Mouse (Mus musculus) CD4-positive helper T cell, adult 2 months (primary cell): ENCODE data around the gene Zfp575.
A peak's percentile ranks its signal among the peaks of the same experiment; 100 is the strongest.

Source experiments
- DNase-seq: peaks from one replicate; pipeline ENCODE4 v3.0.0-alpha.2; 2012; ENCODE audit warnings: low read depth, missing footprints, low spot score

Gene Zfp575

DNA sequence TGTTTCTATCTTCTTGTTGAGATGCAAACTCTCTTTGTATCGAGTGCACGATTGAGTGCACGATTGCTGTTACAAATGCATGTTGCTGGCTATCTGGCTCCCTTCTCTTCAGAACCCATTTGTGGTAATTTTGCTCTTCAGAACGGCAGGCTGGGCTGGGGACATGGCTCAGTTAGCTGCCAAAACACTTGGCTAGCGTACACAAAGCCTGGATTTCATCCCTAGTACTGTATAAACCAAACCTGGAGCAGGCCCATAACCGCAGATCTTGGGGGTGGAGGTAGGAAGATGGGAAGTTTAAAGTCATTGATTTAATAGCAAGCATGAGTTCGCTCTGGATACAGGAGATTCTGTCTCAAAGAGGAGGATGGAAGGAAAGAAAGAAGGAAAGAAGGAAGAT, 18.1 kb upstream of the Zfp575 start:
- DNase-seq, result no peak

DNA sequence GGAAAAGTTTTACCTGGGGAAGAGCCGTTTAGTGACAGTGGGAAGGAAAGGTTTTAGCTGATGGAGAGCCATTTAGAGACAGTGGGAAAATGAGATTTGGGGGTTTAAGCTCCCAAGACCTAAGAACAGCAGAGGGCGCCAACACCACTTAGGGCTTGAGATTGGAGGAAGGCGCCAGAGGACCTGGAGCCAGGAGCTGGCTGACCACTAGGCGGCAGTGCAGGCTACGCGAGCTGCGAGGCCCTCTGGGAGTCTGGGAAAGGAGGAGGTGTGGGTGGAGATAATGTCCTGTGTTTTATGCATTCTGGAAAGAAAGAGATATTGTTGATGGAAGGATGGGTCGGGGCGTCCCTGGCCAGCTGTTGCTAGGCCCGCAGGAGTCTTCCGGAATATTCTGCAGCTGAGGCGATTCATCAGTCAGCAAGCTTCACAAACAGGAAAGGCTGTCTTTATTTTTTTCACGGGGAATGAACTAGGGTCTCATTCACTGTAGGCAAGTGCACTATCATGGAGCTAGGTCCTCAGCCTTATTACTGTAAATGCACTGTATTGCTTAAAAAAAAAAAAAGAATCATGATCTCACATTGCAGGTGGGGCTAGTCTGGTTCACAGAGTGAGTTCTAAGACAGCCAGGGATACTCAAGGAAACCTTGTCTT, 13.6 kb upstream of the Zfp575 start:
- peak; percentile 90 for DNase-seq

DNA sequence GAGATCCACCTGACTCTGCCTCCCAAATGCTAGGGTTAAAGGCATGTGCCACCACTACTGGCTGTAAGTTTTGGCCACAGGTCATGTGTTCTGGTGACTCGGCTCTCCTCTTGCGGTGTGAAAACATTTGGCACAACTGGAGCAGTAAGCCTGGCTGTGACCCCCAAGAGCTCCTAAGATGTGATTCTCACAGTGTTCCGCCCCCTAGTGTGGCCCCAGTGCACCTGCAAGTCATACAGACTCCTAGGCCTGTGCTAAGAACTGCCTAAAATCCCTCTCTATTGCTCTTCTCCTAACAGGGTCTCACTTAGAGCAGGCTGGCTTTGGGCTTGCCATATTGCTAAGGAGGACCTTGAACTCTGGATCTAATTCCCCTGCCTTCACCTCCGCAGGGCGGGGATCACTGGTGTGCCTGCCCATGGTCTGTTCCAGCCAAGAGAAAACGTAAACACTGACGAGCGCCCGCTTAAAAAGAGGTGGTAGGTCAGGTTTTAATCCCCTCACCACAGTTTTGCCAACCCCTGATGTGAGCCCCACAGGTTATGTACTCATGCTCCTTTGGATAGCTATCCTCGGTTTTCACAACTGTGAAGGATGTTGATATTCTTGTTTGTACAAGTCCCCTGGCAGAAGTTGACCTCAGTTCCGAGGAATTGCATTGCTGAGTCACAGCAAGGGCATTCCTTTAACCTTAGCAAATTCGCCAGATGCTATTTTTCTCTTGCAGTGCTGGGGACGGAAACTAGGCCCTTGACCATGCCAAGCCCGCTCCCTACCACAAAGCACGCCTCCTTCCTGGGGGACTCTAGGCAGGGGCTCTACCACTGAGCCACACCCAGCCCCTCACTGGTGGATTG, 12.0 kb upstream of the Zfp575 start:
- no peak for DNase-seq

GRCm38 (mm10) chr7:24598121-24598520, 10.7 kb upstream of the Zfp575 start:
- DNase-seq, result no peak

- no peak for DNase-seq
Measured at GRCm38 (mm10) chr7:24595464-24595863, 8.0 kb upstream of the Zfp575 start.

DNA sequence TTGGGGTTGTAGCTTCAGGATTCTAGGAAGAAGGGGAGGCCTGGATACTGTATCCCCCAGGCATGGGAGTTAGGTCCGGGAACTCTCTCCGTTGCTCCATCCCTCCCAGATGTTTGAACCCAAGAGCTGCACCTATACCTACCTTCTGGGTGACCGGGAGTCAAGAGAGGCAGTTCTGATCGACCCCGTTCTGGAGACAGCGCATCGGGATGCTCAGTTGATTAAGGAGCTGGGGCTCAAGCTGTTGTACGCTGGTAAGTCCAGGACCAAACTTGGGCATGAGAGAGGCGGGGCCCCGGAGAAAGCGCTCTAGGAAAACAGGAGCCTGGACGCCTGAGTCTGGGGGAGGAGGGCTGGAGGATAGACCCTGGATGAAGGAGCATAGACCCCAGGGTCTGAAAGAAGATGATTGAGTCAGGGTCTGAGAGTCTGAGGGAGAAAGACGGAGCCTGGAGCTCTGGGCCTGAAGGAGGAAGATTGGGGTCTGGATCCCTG, 6.9 kb upstream of the Zfp575 start:
- no peak for DNase-seq

- peak; percentile 82 for DNase-seq
Measured at GRCm38 (mm10) chr7:24593621-24594308, 6.3 kb upstream of the Zfp575 start.

GRCm38 (mm10) chr7:24592781-24593180, 5.3 kb upstream of the Zfp575 start:
- no peak for DNase-seq

DNA sequence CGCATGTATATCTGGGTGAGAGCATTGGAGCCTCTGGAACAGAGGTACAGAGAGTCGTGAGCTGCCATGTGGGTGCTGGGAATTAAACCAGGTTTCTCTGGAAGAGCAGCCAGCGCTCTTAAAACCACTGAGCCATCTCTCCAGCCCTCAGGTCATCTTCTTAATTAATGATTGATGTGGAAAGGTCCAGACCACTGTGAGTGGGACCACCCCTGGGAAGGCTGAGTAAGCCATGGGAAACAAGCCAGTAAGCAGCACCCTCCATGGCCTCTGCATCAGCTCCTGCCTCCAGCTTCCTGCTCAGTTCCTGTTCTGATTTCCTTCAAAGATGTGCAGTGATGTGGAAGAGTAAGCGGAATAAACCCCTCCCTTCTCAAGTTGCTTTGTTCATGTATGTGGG, 4.7 kb upstream of the Zfp575 start:
- no peak for DNase-seq

DNA sequence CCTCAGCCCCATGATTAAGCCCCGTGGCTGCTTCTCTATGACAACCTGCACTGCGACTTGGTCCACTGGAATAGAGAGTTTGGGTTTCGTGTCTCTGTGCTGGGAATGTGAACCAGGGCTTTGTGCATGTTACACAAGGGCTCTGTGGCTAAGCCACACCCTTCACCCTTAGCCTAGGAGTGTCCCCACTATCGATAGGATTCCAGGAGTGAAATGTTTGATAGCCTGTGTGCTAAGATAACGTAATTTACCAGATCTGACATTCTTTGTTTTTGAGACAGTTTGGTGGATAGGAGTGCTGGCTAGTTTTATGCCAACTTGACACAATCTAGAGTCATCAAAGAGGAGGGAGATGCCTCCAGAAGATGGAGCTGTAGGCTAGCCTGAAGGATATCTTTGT, 4.3 kb upstream of the Zfp575 start:
- no peak for DNase-seq

GRCm38 (mm10) chr7:24588336-24588735, 895 bp upstream of the Zfp575 start:
- DNase-seq, result no peak

DNA sequence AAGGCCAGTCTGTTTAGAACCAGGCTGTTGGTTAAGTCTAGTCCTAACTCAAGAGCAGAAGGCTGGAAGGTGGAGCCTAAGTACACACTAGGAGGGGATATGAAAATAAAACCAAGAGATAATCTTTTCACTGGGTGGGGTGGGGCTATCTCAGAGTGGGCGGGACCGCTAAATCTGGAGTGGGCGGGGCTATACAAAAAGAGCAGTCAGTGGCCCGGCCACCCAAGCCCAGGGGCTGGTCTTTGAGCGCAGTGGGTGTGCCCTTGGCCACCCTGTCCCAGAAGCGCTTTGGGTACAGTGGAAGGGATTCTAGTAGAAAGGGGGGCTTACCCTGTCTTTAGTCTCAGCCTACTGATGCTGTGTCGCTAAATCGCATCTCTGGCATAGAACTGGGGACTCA, 613 bp downstream of the Zfp575 start:
- no peak for DNase-seq

GRCm38 (mm10) chr7:24585995-24586394, 1.4 kb downstream of the Zfp575 start:
- DNase-seq, result no peak

- no peak for DNase-seq
Measured at GRCm38 (mm10) chr7:24584876-24585275, 2.6 kb downstream of the Zfp575 start.

DNA sequence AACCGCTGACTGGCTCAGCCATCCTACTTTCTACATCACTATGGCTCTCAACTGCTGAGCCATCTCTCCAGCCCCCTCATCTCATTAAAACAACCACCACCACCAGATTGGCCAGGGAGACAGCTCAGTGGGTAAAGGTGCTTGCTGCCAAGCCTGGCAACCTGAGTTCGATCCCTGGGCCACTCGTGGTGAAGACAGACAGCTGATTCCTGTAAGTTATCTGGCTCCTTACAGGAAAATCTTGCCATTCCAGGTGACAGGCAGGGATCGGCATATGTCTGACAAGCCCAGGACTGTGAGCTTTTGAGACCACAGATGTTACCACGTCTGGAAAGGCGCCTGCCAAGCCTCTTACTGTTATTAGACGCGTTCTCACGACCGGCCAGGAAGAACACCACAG, 9.6 kb downstream of the Zfp575 start:
- no peak for DNase-seq

- DNase-seq, result no peak
Measured at GRCm38 (mm10) chr7:24574224-24574796, 13.1 kb downstream of the Zfp575 start.

- peak; percentile 9 for DNase-seq
Measured at GRCm38 (mm10) chr7:24572455-24572854, 15.0 kb downstream of the Zfp575 start.

- DNase-seq, result no peak
Measured at GRCm38 (mm10) chr7:24571071-24571470, 16.4 kb downstream of the Zfp575 start.

GRCm38 (mm10) chr7:24568512-24568911, 18.9 kb downstream of the Zfp575 start:
- no peak for DNase-seq

DNA sequence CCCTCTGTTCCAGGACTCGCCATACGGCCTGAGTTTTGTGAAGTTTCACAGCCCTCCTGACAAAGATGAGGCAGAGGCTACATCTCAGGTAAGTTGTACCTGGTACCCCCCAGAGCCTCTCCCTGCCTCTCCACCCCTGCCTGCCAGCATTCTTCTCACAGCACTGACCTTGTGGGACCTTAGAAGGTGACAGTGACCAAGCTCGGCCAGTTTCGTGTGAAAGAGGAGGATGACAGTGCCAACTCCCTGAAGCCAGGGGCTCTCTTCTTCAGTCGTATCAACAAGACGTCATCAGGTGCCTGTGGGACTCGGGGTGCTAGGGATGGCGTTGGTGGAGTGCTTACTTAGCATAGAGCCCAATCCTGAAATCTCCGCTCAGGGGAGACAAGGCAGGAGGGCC, 21.2 kb downstream of the Zfp575 start:
- no peak for DNase-seq

- DNase-seq, result no peak
Measured at GRCm38 (mm10) chr7:24565627-24566026, 21.8 kb downstream of the Zfp575 start.
